Mouse (Mus musculus) forebrain, embryonic 11.5 days (tissue): ENCODE measurements around the gene Klf9. TPM values are rescaled to one million over a fixed set of nuclear protein-coding genes. Genes with fewer than 3 reads are reported as not detected.

Experiments
- ATAC-seq: fragments of 200-750 bp; cut with Nextera tagmentation; replicated peaks from 2 replicates; pipeline ENCODE4 v1.8.0; 2017; ENCODE audit warnings: moderate TSS enrichment; ENCODE audit not compliant: low FRiP score
- DNase-seq: peaks from one replicate; pipeline ENCODE4 v3.0.0-alpha.2; 2017; ENCODE audit warnings: low spot score
- H3K27ac ChIP-seq: fragments of 300-500 bp; sonication (generic); 2 replicates; pipeline ENCODE4 v1.5.1; 2014; ENCODE audit warnings: low read depth, low read length
- H3K27me3 ChIP-seq: fragments of 300-500 bp; sonication (generic); 2 replicates; pipeline ENCODE4 v1.6.1; 2014; ENCODE audit warnings: mild to moderate bottlenecking, low read length, mixed read lengths; ENCODE audit not compliant: control insufficient read depth, insufficient read depth
- H3K36me3 ChIP-seq: fragments of 300-500 bp; sonication (generic); 2 replicates; pipeline ENCODE4 v1.6.1; 2014; ENCODE audit warnings: mild to moderate bottlenecking, low read length, moderate library complexity, mixed read lengths; ENCODE audit not compliant: control insufficient read depth, insufficient read depth
- H3K4me1 ChIP-seq: fragments of 300-500 bp; sonication (generic); replicated peaks from 2 replicates; pipeline ENCODE4 v1.6.1; 2014; ENCODE audit warnings: low read length, mixed read lengths; ENCODE audit not compliant: control insufficient read depth, insufficient read depth
- H3K4me2 ChIP-seq: fragments of 300-500 bp; sonication (generic); 2 replicates; pipeline ENCODE4 v1.6.1; 2014; ENCODE audit warnings: low read depth, mild to moderate bottlenecking, low read length, moderate library complexity, mixed read lengths; ENCODE audit not compliant: severe bottlenecking
- H3K4me3 ChIP-seq: fragments of 300-500 bp; sonication (generic); 2 replicates; pipeline ENCODE4 v1.5.1; 2014; ENCODE audit warnings: low read depth, low read length
- H3K9ac ChIP-seq: fragments of 300-500 bp; sonication (generic); 2 replicates; pipeline ENCODE4 v1.6.1; 2014; ENCODE audit warnings: low read length
- H3K9me3 ChIP-seq: fragments of 300-500 bp; sonication (generic); 2 replicates; pipeline ENCODE4 v1.6.1; 2016; ENCODE audit warnings: low read length, mixed read lengths; ENCODE audit not compliant: control insufficient read depth
- WGBS: fragments of 180-500 bp; shearing (Covaris S2); extraction: QIAGEN DNeasy Blood & Tissue Kit; methylation state at CpG from one replicate; pipeline ENCODE4 v1.1.7; 2014; 5-methylcytosine and 5-hydroxymethylcytosine counted together
- polyA plus RNA-seq: library from polyadenylated mRNA; unstranded; fragments of >200 nt; fragmentation: Nextera tagmentation; extraction: Ambion mirVana; gene quantifications from 2 replicates; pipeline ENCODE4 v1.2.1, GENCODE M21; 2014

The Klf9 gene
- polyA plus RNA-seq, result 0.86 and 0.91 TPM in 2 replicates

DNA sequence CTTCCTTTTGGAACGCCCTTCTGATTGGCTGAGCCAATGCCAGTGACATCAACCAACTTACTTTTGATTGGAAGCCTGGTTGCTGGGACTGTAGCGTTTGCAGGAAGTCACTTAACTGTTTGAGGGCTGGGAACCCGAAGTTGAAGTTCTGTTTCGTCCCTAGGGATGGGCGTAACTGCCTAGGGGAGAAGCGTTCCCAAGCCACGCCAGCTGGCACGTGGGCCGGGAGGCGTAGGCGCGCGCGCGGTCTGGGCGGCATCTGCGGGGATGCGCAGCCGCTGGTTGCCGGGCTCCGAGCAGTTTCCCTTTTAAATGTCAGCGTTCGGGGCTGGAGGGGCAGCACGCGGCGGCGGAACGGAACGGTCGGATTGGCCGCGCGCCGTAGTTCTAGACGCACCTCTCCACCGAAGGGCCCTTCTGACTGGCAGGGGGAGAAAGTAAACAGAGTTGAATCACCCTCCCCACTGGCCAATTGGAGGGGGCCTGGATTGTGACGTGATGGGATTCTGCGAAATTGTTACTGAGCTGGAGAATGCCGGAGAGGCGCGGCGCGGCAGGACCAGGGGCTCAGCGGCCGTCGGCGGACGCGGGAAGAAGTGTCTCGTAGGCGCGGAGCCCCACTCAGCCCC, at the start of gene Klf9:
Gene Klf9 (plus strand): TSS at position 538 of the 629 bp plus-strand sequence.
- peak within 1 kb of the TSS; percentile 41; the same call in 1 of the 2 replicates for H3K27ac ChIP-seq

DNA sequence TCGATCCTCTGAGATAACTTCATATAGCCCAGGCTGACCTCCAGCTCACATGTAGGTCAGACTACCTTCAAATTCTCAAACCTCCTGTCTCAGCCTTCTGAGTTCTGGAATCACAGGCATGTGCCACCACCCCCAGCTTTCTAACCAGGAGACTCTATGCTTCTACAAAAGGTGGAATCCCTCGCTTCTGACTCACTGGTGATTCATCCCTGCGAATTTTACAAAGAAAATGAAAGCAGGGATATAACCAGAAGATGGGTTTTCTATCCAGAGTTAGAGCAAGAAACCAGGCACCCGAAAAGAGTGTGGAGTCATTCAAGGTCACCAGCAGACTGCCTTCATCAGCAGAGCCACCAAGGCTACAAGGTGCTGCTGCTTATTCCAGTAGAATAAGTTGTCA, 49.4 kb upstream of the Klf9 start:
- no peak for DNase-seq
- WGBS, result 88% methylated on average over 4 of the region's 4 CpGs

More for the DNA sequence above, at the start of gene Klf9:
- Histone ChIP-seq H3K27me3 (peaks cover 28% of the 10 kb centered on the region), H3K36me3 (no peaks in the 10 kb centered on the region), H3K4me3 (peak within 1 kb of the TSS; percentile 51), H3K9me3 (no peaks in the 10 kb centered on the region), H3K4me1 (peaks cover 17% of the 10 kb centered on the region), H3K9ac (peak within 1 kb of the TSS; percentile 56), H3K4me2 (peak within 1 kb of the TSS; percentile 97)
- ATAC-seq, result peak; percentile 91
- DNase-seq, result peak; percentile 91
- WGBS, result under 1% methylated on average over 52 of the region's 52 CpGs

DNA sequence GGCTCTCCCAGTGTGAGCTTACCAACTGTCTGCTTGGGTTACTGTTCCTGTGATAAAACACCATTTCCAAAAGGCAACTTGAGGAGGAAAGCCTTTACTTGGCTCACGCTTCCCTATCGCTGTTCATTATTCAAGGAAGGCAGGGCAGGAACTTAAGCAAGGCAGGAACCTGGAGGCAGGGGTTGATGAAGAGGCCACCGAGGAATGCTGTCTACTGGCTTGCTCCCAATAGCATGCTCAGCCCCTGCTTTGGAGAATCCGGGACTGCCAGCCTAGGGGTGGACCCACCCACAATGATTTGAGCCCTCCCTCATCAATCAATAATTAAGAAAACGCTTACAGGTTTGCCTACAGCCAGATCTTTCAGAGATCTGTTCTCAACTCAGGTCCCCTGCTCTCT, 47.5 kb upstream of the Klf9 start:
- H3K27me3 ChIP-seq, result no peaks in the 10 kb centered on the region
- H3K36me3 ChIP-seq, result no peaks in the 10 kb centered on the region
- no peak overlapping the region for H3K4me3 ChIP-seq
- H3K9ac ChIP-seq, result no peak overlapping the region
- no peak overlapping the region for H3K4me2 ChIP-seq
- WGBS, result 89% methylated on average over 5 of the region's 5 CpGs
- ATAC-seq, result no peak
- no peak for DNase-seq
- no peaks in the 10 kb centered on the region for H3K4me1 ChIP-seq
- no peak overlapping the region for H3K27ac ChIP-seq
- H3K9me3 ChIP-seq, result no peaks in the 10 kb centered on the region

More for the DNA sequence above, 49.4 kb upstream of the Klf9 start:
- Histone ChIP-seq H3K9ac (no peak overlapping the region), H3K4me2 (no peak overlapping the region), H3K4me3 (no peak overlapping the region), H3K36me3 (no peaks in the 10 kb centered on the region), H3K9me3 (no peaks in the 10 kb centered on the region), H3K27me3 (no peaks in the 10 kb centered on the region), H3K4me1 (no peaks in the 10 kb centered on the region), H3K27ac (no peak overlapping the region)
- ATAC-seq, result no peak

DNA sequence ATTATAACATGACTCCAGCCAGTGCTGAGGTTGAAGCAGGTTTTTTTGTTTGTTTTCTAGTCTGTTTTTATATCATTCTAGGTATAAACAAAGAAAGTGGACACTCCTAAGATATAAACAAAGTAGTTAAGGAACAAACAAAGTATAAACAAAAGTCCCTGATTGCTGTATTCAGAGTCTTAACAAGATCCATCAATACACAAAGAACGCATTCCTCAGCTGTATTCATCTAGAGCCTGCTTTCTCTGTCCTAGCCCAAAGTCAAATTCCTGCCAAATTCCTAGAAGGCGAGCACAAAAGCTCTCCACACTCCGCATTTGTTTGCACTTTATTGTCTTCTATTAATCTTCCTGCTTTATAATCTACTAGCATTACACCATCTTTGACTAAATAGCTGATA, 46.1 kb upstream of the Klf9 start:
- WGBS, result 53% methylated on average over 3 of the region's 3 CpGs
- Histone ChIP-seq H3K4me2 (no peak overlapping the region), H3K36me3 (no peaks in the 10 kb centered on the region), H3K4me3 (no peak overlapping the region), H3K4me1 (no peaks in the 10 kb centered on the region), H3K9me3 (no peaks in the 10 kb centered on the region), H3K27me3 (no peaks in the 10 kb centered on the region), H3K9ac (no peak overlapping the region), H3K27ac (no peak overlapping the region)
- DNase-seq (no peak), ATAC-seq (no peak)

DNA sequence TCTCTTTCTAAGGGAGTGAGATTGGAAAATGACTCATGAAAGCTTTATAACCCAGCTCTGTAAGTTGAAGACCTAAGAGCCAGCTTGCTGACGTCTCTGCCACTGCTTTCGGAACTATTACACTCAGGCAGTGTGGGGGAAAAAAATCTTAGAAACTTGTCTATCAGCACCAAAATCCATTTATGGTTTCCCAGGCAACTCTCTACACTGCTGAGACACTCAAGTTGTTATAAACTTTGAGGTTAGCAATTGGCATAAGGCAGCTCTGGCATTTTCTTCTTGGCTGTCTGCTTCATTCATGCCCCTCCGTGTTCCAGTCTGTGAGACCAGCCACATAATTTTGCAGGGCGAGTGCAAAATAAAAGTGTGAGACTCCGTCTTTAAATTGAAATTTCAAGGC, 34.2 kb upstream of the Klf9 start:
- H3K27me3 ChIP-seq, result no peaks in the 10 kb centered on the region
- no peaks in the 10 kb centered on the region for H3K36me3 ChIP-seq
- H3K4me2 ChIP-seq, result no peak overlapping the region
- no peak overlapping the region for H3K9ac ChIP-seq
- no peak overlapping the region for H3K27ac ChIP-seq
- DNase-seq (no peak), ATAC-seq (no peak)
- no peaks in the 10 kb centered on the region for H3K9me3 ChIP-seq
- WGBS, result 87% methylated on average over 5 of the region's 5 CpGs
- H3K4me3 ChIP-seq, result no peak overlapping the region
- no peaks in the 10 kb centered on the region for H3K4me1 ChIP-seq

DNA sequence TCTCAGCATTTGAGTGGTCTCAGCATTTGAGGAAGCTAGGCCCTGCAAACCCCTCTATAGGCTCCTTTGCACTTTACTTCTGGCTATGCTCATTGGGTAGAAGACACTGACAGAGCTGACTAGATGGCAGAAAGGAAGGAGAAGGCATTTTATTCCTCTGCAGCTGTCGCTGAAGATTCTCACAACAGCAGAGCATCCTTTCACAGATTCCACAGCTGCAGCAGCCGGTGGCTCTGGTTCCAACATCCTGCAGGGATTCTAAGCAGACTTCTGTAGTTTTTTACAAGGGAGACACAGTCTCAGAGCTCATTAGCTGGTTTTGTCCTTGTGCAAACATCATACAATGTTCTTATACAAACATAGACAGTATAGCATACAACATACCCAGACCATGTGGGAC, 33.7 kb upstream of the Klf9 start:
- Histone ChIP-seq H3K36me3 (no peaks in the 10 kb centered on the region), H3K4me2 (no peak overlapping the region), H3K27me3 (no peaks in the 10 kb centered on the region), H3K9ac (no peak overlapping the region), H3K4me1 (no peaks in the 10 kb centered on the region), H3K9me3 (no peaks in the 10 kb centered on the region), H3K27ac (no peak overlapping the region), H3K4me3 (no peak overlapping the region)
- ATAC-seq (no peak), DNase-seq (no peak)
- WGBS, result 79% methylated on average over 2 of the region's 2 CpGs

DNA sequence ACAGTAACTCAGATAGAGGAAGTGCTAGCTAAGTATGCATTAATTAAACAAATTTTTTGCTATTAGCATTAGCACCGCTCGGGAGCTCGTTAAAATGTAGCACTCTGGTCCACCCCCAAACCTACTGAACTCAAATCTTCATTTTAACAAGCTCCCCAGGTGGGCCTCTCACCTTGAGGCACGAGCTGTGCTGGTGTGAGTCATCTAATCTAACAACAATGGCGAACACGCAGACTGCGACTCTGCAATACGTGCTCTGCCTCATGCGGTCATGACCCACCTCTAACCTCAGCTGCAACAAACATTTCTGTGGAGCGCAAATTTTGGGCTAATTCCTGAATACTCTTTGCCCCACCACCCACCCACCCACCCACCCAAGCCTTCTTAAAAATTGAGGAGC, 19.2 kb upstream of the Klf9 start:
- ATAC-seq (no peak), DNase-seq (no peak)
- Histone ChIP-seq H3K4me2 (no peak overlapping the region), H3K27ac (no peak overlapping the region), H3K9ac (no peak overlapping the region), H3K4me3 (no peak overlapping the region), H3K27me3 (no peaks in the 10 kb centered on the region), H3K4me1 (0 out of 2 replicates have a peak, but pooled peaks cover 2% of the 10 kb centered on the region), H3K9me3 (no peaks in the 10 kb centered on the region), H3K36me3 (no peaks in the 10 kb centered on the region)
- WGBS, result 27% methylated on average over 10 of the region's 10 CpGs

DNA sequence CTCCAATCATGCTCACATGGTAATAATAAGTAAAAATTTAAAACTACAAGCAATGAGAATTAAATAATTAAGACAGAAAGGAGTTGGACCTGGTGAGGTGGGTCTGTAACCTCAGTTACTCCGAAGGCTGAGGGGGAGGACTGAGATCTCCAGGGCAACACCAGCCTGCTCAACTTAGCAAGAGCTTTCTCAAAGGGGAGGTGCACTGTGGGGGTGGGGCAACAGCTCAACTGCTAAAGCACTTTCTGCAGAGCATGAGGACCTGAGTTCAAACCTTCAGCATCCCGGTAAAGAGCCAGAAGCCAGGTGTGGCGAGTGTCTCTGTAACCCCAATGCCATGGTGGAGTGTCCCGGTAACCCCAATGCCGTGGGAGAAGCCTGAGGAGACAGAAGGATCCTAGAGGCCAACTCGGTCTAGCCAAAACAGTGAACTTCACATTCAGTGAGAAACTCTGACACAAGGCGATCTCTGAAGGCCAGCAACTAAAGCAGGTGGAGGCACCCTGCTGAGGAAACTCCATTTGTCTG, 16.9 kb upstream of the Klf9 start:
- H3K4me3 ChIP-seq, result no peak overlapping the region
- H3K4me2 ChIP-seq, result no peak overlapping the region
- 0 out of 2 replicates have a peak, but pooled peaks cover 2% of the 10 kb centered on the region for H3K4me1 ChIP-seq
- H3K27ac ChIP-seq, result no peak overlapping the region
- no peaks in the 10 kb centered on the region for H3K27me3 ChIP-seq
- H3K36me3 ChIP-seq, result no peaks in the 10 kb centered on the region
- DNase-seq (no peak), ATAC-seq (no peak)
- no peak overlapping the region for H3K9ac ChIP-seq
- 81% methylated on average over 7 of the region's 7 CpGs for WGBS
- no peaks in the 10 kb centered on the region for H3K9me3 ChIP-seq
